Mouse (Mus musculus): ENCODE data around the gene Stk11ip.

DNA sequence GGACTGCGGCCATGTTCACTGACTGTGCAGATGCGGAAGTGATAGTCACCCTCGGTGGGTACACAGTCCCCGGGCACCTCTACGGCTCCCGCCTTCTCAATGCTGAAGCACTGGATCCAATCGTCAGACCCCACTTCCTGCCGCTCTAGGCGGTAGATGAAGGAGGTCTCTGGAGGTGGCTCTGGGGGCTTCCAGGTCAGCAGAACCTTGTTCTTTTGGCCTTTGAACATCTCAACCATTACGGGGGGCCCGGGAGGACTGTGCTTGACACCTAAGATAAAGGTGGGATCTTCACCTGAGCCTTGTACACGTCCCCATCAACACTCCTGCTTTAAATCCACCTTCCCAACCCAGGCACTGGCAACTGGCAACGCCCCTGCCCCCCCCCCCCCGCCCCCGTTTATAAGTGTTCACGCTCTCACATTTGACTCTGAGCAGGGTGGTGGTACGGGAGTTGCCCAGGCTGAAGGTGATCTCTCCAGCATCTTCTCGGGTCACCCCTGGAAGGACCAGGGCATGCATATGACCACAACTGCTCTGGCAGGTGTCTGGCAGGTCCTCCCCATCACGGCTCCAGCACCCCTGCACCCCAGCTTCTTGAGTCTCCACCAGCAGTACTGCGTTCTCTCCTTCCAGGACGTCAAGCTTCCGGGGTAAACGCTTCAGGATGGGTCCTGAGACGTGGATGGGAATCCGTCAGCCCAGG is 18.2 kb upstream of the Stk11ip start:
- TF ChIP-seq POLR2A (IDR thresholded peaks at IDR 0.05; ENCODE audit: insufficient read depth, low read depth, low read length), result no peak
- TF ChIP-seq CTCF (IDR thresholded peaks at IDR 0.05; ENCODE audit: insufficient read depth, low read depth, low read length), result no peak

Measured in olfactory bulb, adult 2 months (tissue).